Mouse (Mus musculus) hindbrain, embryonic 13.5 days (tissue): ENCODE measurements around the gene Kdelr3. TPM values are rescaled to one million over a fixed set of nuclear protein-coding genes. Genes with fewer than 3 reads are reported as not detected.

Experiments
- ATAC-seq: fragments of 200-750 bp; cut with Nextera tagmentation; 2 replicates; pipeline ENCODE4 v1.8.0; 2017; ENCODE audit warnings: moderate TSS enrichment; ENCODE audit not compliant: low FRiP score
- H3K27ac ChIP-seq: fragments of 300-500 bp; sonication (generic); 2 replicates; pipeline ENCODE4 v1.5.1; 2015; ENCODE audit warnings: inconsistent platforms, mild to moderate bottlenecking, moderate library complexity
- H3K27me3 ChIP-seq: fragments of 300-500 bp; sonication (generic); 2 replicates; pipeline ENCODE4 v1.6.1; 2015; ENCODE audit warnings: mild to moderate bottlenecking, inconsistent platforms
- H3K36me3 ChIP-seq: fragments of 300-500 bp; sonication (generic); 2 replicates; pipeline ENCODE4 v1.6.1; 2015; ENCODE audit warnings: mild to moderate bottlenecking, inconsistent platforms
- H3K4me1 ChIP-seq: fragments of 300-500 bp; sonication (generic); replicated peaks from 2 replicates; pipeline ENCODE4 v1.6.1; 2015; ENCODE audit warnings: inconsistent platforms
- H3K4me2 ChIP-seq: fragments of 300-500 bp; sonication (generic); 2 replicates; pipeline ENCODE4 v1.6.1; 2015; ENCODE audit warnings: inconsistent platforms, mild to moderate bottlenecking, moderate library complexity
- H3K4me3 ChIP-seq: fragments of 300-500 bp; sonication (generic); 2 replicates; pipeline ENCODE4 v1.5.1; 2015; ENCODE audit warnings: mild to moderate bottlenecking, inconsistent platforms
- H3K9ac ChIP-seq: fragments of 300-500 bp; sonication (generic); 2 replicates; pipeline ENCODE4 v1.6.1; 2015; ENCODE audit warnings: mild to moderate bottlenecking, inconsistent platforms
- H3K9me3 ChIP-seq: fragments of 300-500 bp; sonication (generic); 2 replicates; pipeline ENCODE4 v1.6.1; 2016; ENCODE audit warnings: inconsistent platforms
- WGBS: fragments of 180-500 bp; shearing (Covaris S2); methylation state at CpG from one replicate; pipeline ENCODE4 v1.1.7; 2015; 5-methylcytosine and 5-hydroxymethylcytosine counted together
- polyA plus RNA-seq: library from polyadenylated mRNA; unstranded; fragments of >200 nt; fragmentation: Nextera tagmentation; extraction: Ambion mirVana; gene quantifications from 2 replicates; pipeline ENCODE4 v1.2.1, GENCODE M21; 2015

The Kdelr3 gene
- 12.5 TPM in 2 replicates for polyA plus RNA-seq

DNA sequence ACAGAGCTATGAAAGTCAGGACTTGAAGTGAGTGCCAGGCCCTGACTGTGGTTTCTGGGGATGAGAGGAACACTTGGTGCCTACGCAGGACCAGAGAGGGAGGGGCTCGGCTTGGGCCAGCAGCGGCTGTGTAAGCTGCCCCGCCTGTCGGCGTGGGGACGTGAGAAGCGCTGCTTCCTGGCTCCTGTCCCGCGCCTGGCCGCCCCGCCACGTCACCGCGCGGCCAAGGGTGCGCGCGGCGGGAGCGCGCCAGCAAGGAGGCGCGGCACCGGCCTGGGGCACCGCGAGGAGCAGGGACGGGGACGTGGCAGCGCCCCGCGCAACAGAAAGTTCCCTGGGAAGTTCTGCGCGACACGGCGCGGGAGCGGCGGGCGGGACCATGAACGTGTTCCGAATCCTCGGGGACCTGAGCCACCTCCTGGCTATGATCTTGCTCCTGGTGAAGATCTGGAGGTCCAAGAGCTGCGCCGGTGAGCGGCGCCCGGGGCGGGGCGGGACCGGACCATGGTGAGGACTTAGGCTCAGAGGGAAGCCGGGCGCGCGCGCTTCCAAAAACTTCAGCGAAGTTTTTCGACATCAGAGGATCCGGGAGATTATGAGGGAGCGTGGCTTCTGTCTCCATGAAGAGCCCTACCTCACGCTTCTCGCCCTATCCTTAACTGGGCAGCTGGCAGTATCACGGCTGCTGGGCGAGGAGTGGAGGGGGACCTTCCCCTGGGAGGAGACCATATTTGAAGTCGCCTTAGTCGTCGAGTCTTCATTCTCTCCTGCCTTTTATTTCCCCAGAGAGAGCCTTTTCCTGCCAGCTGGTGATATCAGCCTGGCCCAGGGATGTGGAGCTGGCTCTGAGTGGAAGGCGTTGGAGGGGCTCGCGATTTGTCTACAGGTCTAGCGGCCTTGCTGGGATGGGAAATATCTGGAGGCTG is at the start of gene Kdelr3:
Gene Kdelr3, plus strand, starts transcription at position 241 of the 926 bp plus-strand sequence.
- peaks cover 78% of the 10 kb centered on the region for H3K27me3 ChIP-seq
- under 1% methylated on average over 71 of the region's 71 CpGs for WGBS
- no peak within 1 kb of the TSS for H3K27ac ChIP-seq
- ATAC-seq: 0 out of 2 replicates have a peak, but pooled peaks have one; percentile 12
- H3K9ac ChIP-seq: peak within 1 kb of the TSS; percentile 62
- H3K36me3 ChIP-seq: no peaks in the 10 kb centered on the region
- H3K4me2 ChIP-seq: peak within 1 kb of the TSS; percentile 76
- H3K4me3 ChIP-seq: peak within 1 kb of the TSS; percentile 45
- peaks cover 34% of the 10 kb centered on the region for H3K4me1 ChIP-seq
- H3K9me3 ChIP-seq: no peaks in the 10 kb centered on the region

DNA sequence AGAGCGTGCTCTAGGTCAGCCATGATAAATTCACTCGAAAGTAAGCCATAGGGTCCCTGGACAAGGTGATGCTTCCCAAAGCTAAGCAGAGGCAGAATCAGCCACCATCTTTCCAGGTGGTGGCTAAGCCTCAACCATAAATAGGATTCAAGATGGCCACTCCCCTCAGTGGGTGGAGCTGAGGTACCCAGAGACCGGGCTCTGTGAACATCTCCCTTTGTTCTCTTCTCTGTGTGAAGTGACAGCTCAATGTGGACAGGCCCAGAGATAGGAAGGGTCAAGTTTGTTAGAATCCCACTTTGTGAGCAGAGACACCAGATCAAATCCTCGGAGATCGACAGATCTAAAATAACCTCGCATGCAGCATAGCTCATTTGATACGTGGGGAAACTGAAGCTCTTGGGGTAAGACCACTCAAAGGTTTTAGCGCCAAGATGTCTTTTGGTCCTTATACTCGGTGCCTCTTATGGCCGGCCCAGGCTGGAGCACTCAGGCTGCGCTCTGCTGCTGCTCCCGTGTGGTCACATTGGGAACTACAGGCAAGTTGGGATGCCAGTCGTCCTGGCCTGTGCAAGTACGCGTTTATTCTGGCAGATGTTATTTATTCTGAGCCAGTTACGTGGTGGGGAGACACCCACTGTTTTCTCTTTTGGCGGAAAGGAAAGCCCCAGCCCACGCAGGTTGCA is 49.5 kb upstream of the Kdelr3 start:
- WGBS: 8% methylated on average over 18 of the region's 18 CpGs
- Histone ChIP-seq H3K4me2 (no peak overlapping the region), H3K4me1 (peaks cover 15% of the 10 kb centered on the region), H3K36me3 (no peaks in the 10 kb centered on the region), H3K4me3 (no peak overlapping the region), H3K9me3 (no peaks in the 10 kb centered on the region), H3K27me3 (peaks cover 42% of the 10 kb centered on the region), H3K9ac (peak overlapping the region; percentile 24; the same call in 1 of the 2 replicates), H3K27ac (no peak overlapping the region)
- ATAC-seq: peak; percentile 90

DNA sequence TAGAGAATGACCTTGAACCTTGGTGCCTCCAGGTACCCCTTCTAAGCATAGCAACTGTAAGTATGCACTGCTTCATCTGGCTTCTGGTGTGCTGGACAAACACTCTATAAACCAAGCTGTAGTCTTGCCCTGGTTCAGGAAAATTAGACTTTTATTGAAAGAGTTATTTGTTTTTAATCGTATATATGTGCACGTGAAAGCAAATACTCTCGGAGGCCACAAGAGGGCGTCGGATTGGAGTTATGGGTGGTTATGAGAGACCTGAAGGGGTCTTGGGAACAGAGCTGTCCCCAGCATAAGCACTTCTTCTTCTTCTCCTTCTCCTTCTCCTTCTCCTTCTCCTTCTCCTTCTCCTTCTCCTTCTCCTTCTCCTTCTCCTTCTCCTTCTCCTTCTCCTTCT is 46.6 kb upstream of the Kdelr3 start:
- 70% methylated on average over 5 of the region's 5 CpGs for WGBS

DNA sequence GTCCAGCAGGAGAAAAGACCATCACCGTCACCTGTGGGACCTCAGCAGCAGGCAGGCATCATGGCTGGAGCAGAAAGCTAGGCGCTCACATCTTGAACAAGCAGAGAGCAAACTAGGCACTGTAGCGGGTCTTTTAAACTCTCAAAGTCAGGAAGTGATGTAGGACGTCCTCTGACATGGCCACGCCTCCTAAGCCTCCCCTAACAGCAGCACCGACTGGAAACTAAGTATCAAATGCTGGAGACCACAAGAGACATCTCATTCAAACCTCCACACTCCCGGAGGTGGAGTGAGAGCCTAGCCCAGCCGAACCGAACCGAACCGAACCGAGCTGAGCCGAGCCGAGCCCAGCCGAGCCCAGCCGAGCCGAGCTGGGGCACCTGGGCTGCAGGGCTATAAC is 45.6 kb upstream of the Kdelr3 start:
- Histone ChIP-seq H3K4me1 (peaks cover 16% of the 10 kb centered on the region), H3K27me3 (peaks cover 13% of the 10 kb centered on the region), H3K27ac (no peak overlapping the region), H3K4me3 (peak overlapping the region; percentile 27), H3K9me3 (peaks cover 4% of the 10 kb centered on the region; the same call in 1 of the 2 replicates), H3K9ac (peak overlapping the region; percentile 43; the same call in 1 of the 2 replicates), H3K4me2 (peak overlapping the region; percentile 43), H3K36me3 (no peaks in the 10 kb centered on the region)
- no peak for ATAC-seq
- 31% methylated on average over 17 of the region's 17 CpGs for WGBS

More for the DNA sequence above, 46.6 kb upstream of the Kdelr3 start:
- no peak overlapping the region for H3K9ac ChIP-seq
- no peak overlapping the region for H3K4me2 ChIP-seq
- H3K36me3 ChIP-seq: no peaks in the 10 kb centered on the region
- no peak overlapping the region for H3K4me3 ChIP-seq
- no peak overlapping the region for H3K27ac ChIP-seq
- H3K9me3 ChIP-seq: peaks cover 4% of the 10 kb centered on the region; the same call in 1 of the 2 replicates
- peaks cover 18% of the 10 kb centered on the region for H3K27me3 ChIP-seq
- ATAC-seq: no peak
- peaks cover 16% of the 10 kb centered on the region for H3K4me1 ChIP-seq

DNA sequence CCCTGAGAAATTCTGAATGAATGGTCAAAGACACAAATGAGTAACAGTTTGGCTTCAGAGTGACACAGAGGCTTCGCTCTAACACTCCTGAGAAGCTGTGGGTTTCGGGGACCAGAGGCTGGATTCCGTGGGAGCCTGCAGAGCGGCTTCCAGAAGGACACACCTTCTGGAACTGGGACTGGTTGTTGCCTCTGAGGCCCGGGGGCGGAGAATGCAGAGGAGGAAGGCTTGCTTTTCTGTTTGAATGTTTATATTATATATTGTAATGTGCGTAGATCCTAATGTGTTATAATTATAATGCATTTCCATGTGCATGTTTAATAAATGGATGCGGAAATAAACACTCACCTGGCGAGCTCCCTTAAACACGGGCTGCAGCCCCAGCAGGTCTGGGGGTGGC is 45.1 kb upstream of the Kdelr3 start:
- peaks cover 13% of the 10 kb centered on the region for H3K27me3 ChIP-seq
- no peaks in the 10 kb centered on the region for H3K36me3 ChIP-seq
- H3K4me3 ChIP-seq: peak overlapping the region; percentile 27; the same call in 1 of the 2 replicates
- no peak for ATAC-seq
- 54% methylated on average over 10 of the region's 10 CpGs for WGBS
- peak overlapping the region; percentile 43 for H3K9ac ChIP-seq
- peak overlapping the region; percentile 43; the same call in 1 of the 2 replicates for H3K4me2 ChIP-seq
- no peak overlapping the region for H3K27ac ChIP-seq
- peaks cover 16% of the 10 kb centered on the region for H3K4me1 ChIP-seq
- H3K9me3 ChIP-seq: peaks cover 4% of the 10 kb centered on the region; the same call in 1 of the 2 replicates

DNA sequence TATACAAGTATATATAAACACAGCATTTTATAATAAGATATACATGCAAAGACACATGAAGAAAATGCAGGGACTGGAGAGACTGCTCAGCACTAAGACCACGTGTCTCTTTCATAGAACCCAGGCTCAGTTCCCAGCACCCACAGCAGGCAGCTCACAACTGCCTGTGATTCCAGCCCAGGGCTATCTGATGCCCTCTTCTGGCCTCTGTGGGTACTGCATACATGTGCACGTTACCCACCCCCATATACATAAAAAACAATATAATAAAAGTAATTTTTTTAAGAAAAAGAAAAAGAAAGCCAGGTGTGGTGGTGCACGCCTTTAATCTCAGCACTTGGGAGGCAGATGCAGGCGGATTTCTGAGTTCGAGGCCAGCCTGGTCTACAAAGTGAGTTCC is 43.2 kb upstream of the Kdelr3 start:
- Histone ChIP-seq H3K4me2 (no peak overlapping the region), H3K36me3 (no peaks in the 10 kb centered on the region), H3K4me3 (no peak overlapping the region), H3K4me1 (peaks cover 16% of the 10 kb centered on the region), H3K27me3 (peaks cover 6% of the 10 kb centered on the region; the same call in 1 of the 2 replicates), H3K9me3 (peaks cover 4% of the 10 kb centered on the region; the same call in 1 of the 2 replicates), H3K9ac (no peak overlapping the region), H3K27ac (no peak overlapping the region)
- 83% methylated on average over 5 of the region's 5 CpGs for WGBS
- no peak for ATAC-seq

DNA sequence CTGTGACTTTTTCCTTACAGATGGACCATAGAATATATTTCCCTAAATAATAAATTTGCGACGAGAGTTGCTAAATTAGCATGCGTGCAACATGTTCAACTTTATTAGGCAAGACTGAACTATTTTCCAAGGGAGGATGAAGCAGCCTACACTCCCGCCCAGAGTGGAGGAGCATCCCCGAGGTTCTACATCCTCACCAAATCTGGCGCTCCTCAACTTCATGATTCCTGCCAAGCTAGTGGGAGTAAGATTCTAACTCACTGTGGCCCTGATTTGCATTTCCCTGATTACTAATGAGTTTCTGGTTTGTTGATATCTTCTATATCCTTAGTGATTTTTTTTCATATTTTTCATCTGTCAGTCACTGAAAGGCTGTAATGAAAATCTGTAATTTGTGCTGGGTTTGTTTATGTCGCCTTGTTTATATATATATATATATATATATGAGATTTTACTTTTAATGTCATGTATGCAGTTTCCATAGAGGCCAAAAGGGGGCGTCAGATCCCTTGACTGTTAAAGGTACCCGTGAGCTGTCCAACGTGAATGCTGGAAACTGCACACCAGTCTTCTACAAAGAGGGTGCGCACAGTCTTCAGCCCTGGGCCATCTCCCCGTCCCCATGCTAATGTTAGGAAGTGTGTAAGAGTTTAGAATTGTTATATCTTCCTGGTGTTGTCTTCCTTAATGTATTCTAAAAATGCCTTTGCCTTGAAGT is 42.4 kb upstream of the Kdelr3 start:
- Histone ChIP-seq H3K9me3 (peaks cover 4% of the 10 kb centered on the region; the same call in 1 of the 2 replicates), H3K36me3 (no peaks in the 10 kb centered on the region), H3K27ac (no peak overlapping the region), H3K27me3 (0 out of 2 replicates have a peak, but pooled peaks cover 4% of the 10 kb centered on the region), H3K4me3 (no peak overlapping the region), H3K9ac (no peak overlapping the region), H3K4me1 (peaks cover 16% of the 10 kb centered on the region), H3K4me2 (no peak overlapping the region)
- no peak for ATAC-seq
- WGBS: 58% methylated on average over 12 of the region's 12 CpGs

DNA sequence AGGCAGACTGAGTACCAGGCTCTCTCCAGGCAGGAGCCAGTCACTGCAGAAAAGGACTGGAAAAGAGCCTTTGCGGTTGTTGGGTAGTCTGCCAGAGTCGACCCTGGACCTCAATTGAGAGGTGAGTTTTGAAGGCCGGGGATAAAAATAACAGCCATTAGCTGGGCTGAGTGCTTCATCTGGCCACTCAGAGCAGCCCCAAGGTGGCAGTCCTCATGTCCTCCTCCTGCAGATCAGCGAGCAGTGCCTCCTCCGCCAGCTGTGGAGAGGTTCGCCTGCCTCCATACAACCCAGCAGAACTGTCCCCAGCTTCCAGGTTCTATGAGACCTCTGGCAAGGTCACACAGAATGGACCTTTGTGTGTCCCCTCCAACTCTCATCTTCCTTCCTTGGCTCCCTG is 39.0 kb upstream of the Kdelr3 start:
- Histone ChIP-seq H3K9me3 (peaks cover 4% of the 10 kb centered on the region; the same call in 1 of the 2 replicates), H3K27ac (no peak overlapping the region), H3K4me3 (no peak overlapping the region), H3K27me3 (peaks cover 18% of the 10 kb centered on the region; the same call in 1 of the 2 replicates), H3K36me3 (no peaks in the 10 kb centered on the region), H3K4me1 (peaks cover 7% of the 10 kb centered on the region; the same call in 1 of the 2 replicates), H3K9ac (no peak overlapping the region), H3K4me2 (no peak overlapping the region)
- no peak for ATAC-seq
- 66% methylated on average over 6 of the region's 6 CpGs for WGBS

DNA sequence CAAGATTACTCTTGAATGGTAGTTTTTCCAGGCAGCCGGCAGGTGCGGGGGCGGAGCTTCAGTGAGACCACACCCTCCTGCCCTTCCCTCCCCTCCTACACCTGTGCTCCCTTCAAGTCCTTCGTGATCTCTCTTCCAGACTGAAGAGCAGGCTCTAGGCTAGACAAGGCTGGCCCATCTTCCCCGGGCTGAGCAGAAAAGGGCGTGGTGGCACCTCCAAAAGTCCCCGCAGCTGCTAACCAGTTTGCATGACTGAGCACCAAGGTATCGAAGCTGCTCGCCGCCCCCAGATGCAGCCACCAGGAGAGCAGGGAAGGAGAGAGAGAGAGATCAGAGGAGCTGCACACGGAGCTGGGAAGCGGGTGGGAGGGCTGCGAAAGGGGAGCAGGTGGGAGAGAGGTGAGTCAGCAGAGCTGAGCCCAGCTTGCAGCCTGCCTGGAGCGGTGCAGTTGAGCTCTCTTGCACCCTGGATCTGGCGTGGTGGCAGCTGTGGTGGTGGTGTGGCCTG is 35.0 kb upstream of the Kdelr3 start:
- no peak for ATAC-seq
- Histone ChIP-seq H3K4me1 (peaks cover 7% of the 10 kb centered on the region; the same call in 1 of the 2 replicates), H3K9me3 (no peaks in the 10 kb centered on the region), H3K9ac (0 out of 2 replicates have a peak overlapping the region, but pooled peaks have one; percentile 24), H3K36me3 (no peaks in the 10 kb centered on the region), H3K4me3 (no peak overlapping the region), H3K4me2 (no peak overlapping the region), H3K27me3 (peaks cover 18% of the 10 kb centered on the region; the same call in 1 of the 2 replicates), H3K27ac (no peak overlapping the region)
- WGBS: 8% methylated on average over 15 of the region's 15 CpGs

DNA sequence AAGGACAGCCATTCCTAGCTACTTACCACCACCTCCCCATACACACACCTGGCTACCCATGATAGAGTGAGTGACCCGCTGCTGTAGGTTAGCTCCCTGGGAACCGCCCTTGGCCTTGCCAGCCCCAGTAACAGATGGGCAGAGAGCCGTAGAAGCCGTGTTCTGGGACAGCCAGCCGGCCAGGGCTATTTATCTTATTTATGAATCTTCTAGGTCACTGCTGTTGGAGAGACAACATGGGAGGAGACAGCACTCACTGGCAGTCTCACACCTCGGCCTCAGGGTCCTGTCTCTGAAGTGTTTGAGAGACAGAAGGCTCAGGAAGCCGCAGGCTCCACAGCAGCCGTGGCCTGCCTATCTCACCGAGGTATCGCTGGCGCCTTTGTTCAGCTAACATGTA is 26.7 kb upstream of the Kdelr3 start:
- no peak for ATAC-seq
- 60% methylated on average over 11 of the region's 11 CpGs for WGBS

DNA sequence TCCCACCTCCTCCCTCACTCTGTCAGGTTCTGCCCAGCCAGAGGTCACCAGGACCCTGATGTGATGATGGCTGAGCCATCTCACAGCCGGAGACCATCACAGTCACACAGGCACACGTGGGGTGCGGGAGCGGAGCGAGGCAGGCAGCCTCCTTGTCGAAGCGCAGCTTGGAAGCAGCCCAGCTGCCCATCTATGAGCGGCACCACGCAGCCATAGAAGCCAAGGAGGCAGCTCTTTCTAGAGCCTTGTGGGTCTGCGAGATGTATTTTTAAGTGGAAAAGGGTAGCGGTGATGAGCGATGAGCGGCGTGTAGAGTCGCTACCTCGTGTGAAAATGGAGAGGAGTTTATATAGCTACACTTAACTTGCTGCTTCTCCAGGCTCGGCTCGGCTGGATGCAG is 22.7 kb upstream of the Kdelr3 start:
- WGBS: 52% methylated on average over 18 of the region's 18 CpGs
- Histone ChIP-seq H3K4me1 (peaks cover 7% of the 10 kb centered on the region; the same call in 1 of the 2 replicates), H3K9me3 (no peaks in the 10 kb centered on the region), H3K27me3 (peaks cover 29% of the 10 kb centered on the region), H3K4me2 (no peak overlapping the region), H3K27ac (no peak overlapping the region), H3K36me3 (no peaks in the 10 kb centered on the region), H3K4me3 (no peak overlapping the region), H3K9ac (no peak overlapping the region)
- ATAC-seq: no peak

More for the DNA sequence above, 26.7 kb upstream of the Kdelr3 start:
- no peak overlapping the region for H3K4me2 ChIP-seq
- H3K27ac ChIP-seq: no peak overlapping the region
- H3K36me3 ChIP-seq: no peaks in the 10 kb centered on the region
- no peaks in the 10 kb centered on the region for H3K9me3 ChIP-seq
- no peak overlapping the region for H3K9ac ChIP-seq
- H3K27me3 ChIP-seq: peaks cover 19% of the 10 kb centered on the region
- 0 out of 2 replicates have a peak, but pooled peaks cover 12% of the 10 kb centered on the region for H3K4me1 ChIP-seq
- H3K4me3 ChIP-seq: no peak overlapping the region
